Mouse (Mus musculus) kidney, postnatal 0 days (tissue): Measurements from ENCODE around the gene Sdk1. TPM values are rescaled to one million over a fixed set of nuclear protein-coding genes. Genes with fewer than 3 reads are reported as not detected.

Experiments
- ATAC-seq: fragments of 200-750 bp; cut with Nextera tagmentation; replicated peaks from 2 replicates; pipeline ENCODE4 v1.8.0; 2017; ENCODE audit warnings: low read depth, moderate number of reproducible peaks, moderate TSS enrichment, moderate library complexity; ENCODE audit not compliant: low FRiP score
- DNase-seq: peaks from one replicate; pipeline ENCODE4 v3.0.0-alpha.2; 2016; ENCODE audit warnings: low spot score
- H3K27ac ChIP-seq: fragments of 300-500 bp; sonication (generic); 2 replicates; pipeline ENCODE4 v1.5.1; 2014; ENCODE audit warnings: mild to moderate bottlenecking
- H3K27me3 ChIP-seq: fragments of 300-500 bp; sonication (generic); 2 replicates; pipeline ENCODE4 v1.6.1; 2014; ENCODE audit warnings: low read length, mixed read lengths; ENCODE audit not compliant: insufficient read depth
- H3K36me3 ChIP-seq: fragments of 300-500 bp; sonication (generic); 2 replicates; pipeline ENCODE4 v1.6.1; 2014; ENCODE audit warnings: low read length, mixed read lengths; ENCODE audit not compliant: insufficient read depth
- H3K4me1 ChIP-seq: fragments of 300-500 bp; sonication (generic); replicated peaks from 2 replicates; pipeline ENCODE4 v1.6.1; 2014; ENCODE audit warnings: antibody characterized with exemption, low read length, mixed read lengths; ENCODE audit not compliant: insufficient read depth
- H3K4me2 ChIP-seq: fragments of 300-500 bp; sonication (generic); 2 replicates; pipeline ENCODE4 v1.6.1; 2014; ENCODE audit warnings: mild to moderate bottlenecking, low read length, moderate library complexity, mixed read lengths
- H3K4me3 ChIP-seq: fragments of 300-500 bp; sonication (generic); replicated peaks from 2 replicates; pipeline ENCODE4 v1.5.1; 2014; ENCODE audit warnings: low read depth, low read length
- H3K9ac ChIP-seq: fragments of 300-500 bp; sonication (generic); 2 replicates; pipeline ENCODE4 v1.6.1; 2014; ENCODE audit warnings: low read depth, low read length
- H3K9me3 ChIP-seq: fragments of 300-500 bp; sonication (generic); replicated peaks from 2 replicates; pipeline ENCODE4 v1.6.1; 2016; ENCODE audit warnings: low read length, inconsistent platforms, mixed read lengths
- CTCF ChIP-seq: IDR thresholded peaks from 2 replicates; pipeline ENCODE4 v1.5.1; 2016; ENCODE audit warnings: antibody characterized with exemption, low read depth, mild to moderate bottlenecking, moderate library complexity
- WGBS: fragments of 180-500 bp; shearing (Covaris S2); extraction: QIAGEN DNeasy Blood & Tissue Kit; methylation state at CpG from one replicate; pipeline ENCODE4 v1.1.7; 2014; 5-methylcytosine and 5-hydroxymethylcytosine counted together
- polyA plus RNA-seq: library from polyadenylated mRNA; unstranded; fragments of >200 nt; fragmentation: Nextera tagmentation; extraction: Ambion mirVana; gene quantifications from 2 replicates; pipeline ENCODE4 v1.2.1, GENCODE M21; 2015

Sdk1 gene
- polyA plus RNA-seq, 1 experiment from 2014 or later, result 2.1 TPM

DNA sequence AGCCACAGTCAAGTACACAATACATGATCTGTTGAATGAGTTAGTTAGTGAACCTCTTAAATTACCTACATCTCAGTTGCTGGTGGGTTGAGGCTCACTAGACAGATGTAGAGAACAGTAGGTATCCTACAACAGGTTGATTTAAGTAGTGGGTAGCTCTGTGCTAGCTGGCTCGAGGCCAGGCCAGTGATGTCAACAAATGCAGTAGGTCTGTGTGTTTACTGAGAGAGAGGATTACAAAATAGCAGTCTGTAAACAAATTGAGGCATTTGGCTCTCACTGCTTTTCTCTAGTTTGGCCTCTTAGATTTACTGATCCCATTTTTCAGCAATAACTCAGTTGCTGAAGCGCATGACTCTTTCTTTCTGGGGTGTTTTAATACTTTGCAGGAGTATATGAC is 70.5 kb downstream of the Sdk1 start:
- Histone ChIP-seq H3K9me3 (no peaks in the 10 kb centered on the region), H3K4me3 (no peak overlapping the region), H3K27me3 (no peaks in the 10 kb centered on the region), H3K4me1 (no peaks in the 10 kb centered on the region), H3K4me2 (no peak overlapping the region), H3K27ac (no peak overlapping the region), H3K9ac (no peak overlapping the region), H3K36me3 (no peaks in the 10 kb centered on the region)
- WGBS, result 69% methylated on average over 2 of the region's 2 CpGs
- no peak for TF ChIP-seq CTCF
- DNase-seq (no peak), ATAC-seq (no peak)

DNA sequence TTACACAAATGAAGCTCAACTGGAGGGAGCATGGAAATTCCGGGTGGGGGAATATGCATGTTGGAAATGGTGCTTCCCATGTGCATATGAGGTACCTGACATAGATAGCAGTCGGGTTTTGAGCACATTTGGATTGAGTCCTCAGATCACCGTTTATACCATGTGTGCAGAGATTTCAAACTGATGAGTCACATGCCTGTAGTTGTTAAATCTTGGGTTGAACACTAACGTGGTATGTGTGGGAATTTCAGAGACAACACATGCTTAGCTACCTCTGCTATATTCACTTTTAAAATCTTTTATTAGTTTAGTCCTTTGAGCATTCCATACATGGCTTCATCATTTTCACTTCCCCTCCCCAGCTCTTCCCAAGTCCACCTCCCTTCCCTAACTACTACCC is 71.0 kb downstream of the Sdk1 start:
- Histone ChIP-seq H3K27me3 (no peaks in the 10 kb centered on the region), H3K9me3 (no peaks in the 10 kb centered on the region), H3K27ac (no peak overlapping the region), H3K36me3 (no peaks in the 10 kb centered on the region), H3K4me1 (no peaks in the 10 kb centered on the region), H3K4me2 (no peak overlapping the region), H3K9ac (no peak overlapping the region), H3K4me3 (no peak overlapping the region)
- DNase-seq, result no peak
- WGBS, result 88% methylated on average over 4 of the region's 4 CpGs
- no peak for ATAC-seq
- TF ChIP-seq CTCF, result no peak

DNA sequence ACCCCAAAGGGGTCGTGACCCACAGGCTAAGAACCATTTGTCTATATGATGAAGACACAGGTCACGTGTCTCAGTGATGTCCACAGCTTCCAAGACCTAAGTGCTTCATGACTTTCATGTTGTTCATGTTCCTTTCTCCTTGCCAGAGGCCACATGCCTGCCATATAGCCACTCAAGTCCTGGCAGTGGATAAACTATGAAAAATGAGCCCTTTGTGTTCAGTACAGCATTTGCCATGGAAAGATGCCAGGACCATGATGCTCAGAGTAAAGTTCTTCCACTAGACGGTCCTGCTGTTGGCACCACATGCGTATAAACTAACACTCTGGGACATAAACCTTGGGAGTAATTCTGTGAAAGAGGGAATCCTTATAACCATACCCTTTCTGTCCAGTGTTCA is 75.8 kb downstream of the Sdk1 start:
- no peak for TF ChIP-seq CTCF
- no peak overlapping the region for H3K4me2 ChIP-seq
- no peaks in the 10 kb centered on the region for H3K27me3 ChIP-seq
- no peaks in the 10 kb centered on the region for H3K9me3 ChIP-seq
- ATAC-seq (no peak), DNase-seq (no peak)
- H3K27ac ChIP-seq, result no peak overlapping the region
- no peak overlapping the region for H3K4me3 ChIP-seq
- H3K9ac ChIP-seq, result no peak overlapping the region
- no peaks in the 10 kb centered on the region for H3K36me3 ChIP-seq
- no peaks in the 10 kb centered on the region for H3K4me1 ChIP-seq
- 73% methylated on average over 4 of the region's 4 CpGs for WGBS

DNA sequence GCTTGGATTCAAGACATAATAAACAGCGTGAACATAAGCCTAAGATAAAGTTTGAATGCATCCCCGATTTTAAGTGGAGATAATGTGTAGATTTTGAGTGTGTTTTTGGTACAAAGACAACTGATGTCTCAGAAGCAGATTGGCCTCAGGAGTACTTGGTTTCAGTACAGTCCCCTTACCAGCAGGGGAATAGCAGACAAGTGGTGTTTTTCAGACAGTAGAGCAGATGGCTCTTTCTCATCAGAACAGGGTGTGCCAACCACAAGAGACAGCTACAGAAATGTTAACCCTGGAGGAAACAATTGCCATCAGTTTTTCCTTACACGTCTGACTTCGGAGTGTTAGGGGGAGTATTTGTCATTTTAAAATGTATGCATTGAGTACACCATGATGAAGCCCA is 83.6 kb downstream of the Sdk1 start:
- ATAC-seq (no peak), DNase-seq (no peak)
- H3K36me3 ChIP-seq, result no peaks in the 10 kb centered on the region
- no peak overlapping the region for H3K4me2 ChIP-seq
- H3K4me3 ChIP-seq, result no peak overlapping the region
- 85% methylated on average over 4 of the region's 4 CpGs for WGBS
- H3K9ac ChIP-seq, result no peak overlapping the region
- TF ChIP-seq CTCF, result no peak
- H3K27ac ChIP-seq, result no peak overlapping the region
- no peaks in the 10 kb centered on the region for H3K4me1 ChIP-seq
- H3K27me3 ChIP-seq, result no peaks in the 10 kb centered on the region
- H3K9me3 ChIP-seq, result no peaks in the 10 kb centered on the region

DNA sequence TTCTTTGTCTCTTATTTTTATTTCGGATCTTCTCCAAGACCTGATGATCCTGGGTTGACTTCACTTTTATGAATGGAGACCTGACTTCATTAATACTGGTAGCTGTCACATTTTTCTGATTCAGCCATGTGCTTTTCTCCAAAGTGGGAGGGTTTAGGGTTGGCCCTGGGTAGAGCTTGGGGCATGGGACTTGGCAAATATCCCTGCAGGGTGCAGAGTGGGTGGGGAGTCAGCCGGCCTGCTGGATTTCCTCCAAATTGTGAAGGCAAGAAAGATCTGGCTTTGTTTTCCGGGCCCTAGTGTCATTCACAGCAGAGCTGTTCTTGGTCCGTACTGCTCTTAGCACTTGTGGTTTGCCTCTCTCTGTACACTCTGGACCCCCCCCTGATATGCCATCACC is 103.1 kb downstream of the Sdk1 start:
- H3K4me2 ChIP-seq, result no peak overlapping the region
- no peaks in the 10 kb centered on the region for H3K4me1 ChIP-seq
- no peak for ATAC-seq
- WGBS, result 61% methylated on average over 4 of the region's 4 CpGs
- no peak for DNase-seq
- H3K9ac ChIP-seq, result no peak overlapping the region
- no peak for TF ChIP-seq CTCF
- H3K27me3 ChIP-seq, result no peaks in the 10 kb centered on the region
- H3K27ac ChIP-seq, result no peak overlapping the region
- no peaks in the 10 kb centered on the region for H3K9me3 ChIP-seq
- no peak overlapping the region for H3K4me3 ChIP-seq
- H3K36me3 ChIP-seq, result no peaks in the 10 kb centered on the region

DNA sequence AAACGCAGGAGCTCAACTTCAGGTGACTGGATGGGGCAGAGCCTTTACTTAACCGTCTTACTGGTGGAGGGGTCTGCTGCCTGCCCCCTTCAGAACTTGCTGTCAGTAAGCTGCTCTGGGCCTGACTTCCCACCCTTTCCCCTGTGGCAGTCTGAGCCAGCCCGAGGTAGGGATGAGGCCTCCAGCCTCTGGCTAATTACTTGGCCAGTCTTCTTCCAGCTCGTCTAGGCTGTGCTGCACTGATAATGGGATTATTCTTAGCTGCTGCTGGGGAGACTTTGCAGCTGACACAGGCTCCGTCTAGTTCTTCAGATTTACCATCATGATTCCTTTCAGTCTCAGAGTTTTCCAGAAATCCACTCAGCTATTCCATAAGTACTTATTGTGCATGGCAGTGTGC is 104.2 kb downstream of the Sdk1 start:
- Histone ChIP-seq H3K36me3 (no peaks in the 10 kb centered on the region), H3K4me1 (no peaks in the 10 kb centered on the region), H3K4me2 (no peak overlapping the region), H3K4me3 (no peak overlapping the region), H3K9me3 (no peaks in the 10 kb centered on the region), H3K9ac (no peak overlapping the region), H3K27me3 (no peaks in the 10 kb centered on the region), H3K27ac (no peak overlapping the region)
- TF ChIP-seq CTCF, result no peak
- 79% methylated on average over 5 of the region's 5 CpGs for WGBS
- DNase-seq (no peak), ATAC-seq (no peak)

DNA sequence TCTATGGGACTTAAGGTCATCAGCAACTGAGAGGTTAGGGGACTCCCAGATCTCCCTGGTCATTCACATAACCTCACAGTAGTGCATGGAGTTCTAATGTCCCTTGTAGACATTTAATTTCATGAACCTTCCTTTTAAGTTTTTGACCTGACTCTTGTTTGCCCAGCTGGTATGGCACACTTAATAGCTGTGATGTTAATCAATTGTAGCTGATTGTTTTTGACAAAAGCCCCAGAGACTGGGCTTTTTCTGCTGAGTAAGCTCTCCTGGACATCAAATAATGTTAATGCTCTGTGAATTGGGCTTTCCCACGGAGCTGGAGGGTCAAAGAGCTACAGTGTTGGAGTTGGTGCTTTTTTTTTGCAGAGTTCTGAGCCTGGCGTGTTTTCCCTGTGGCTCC is 121.4 kb downstream of the Sdk1 start:
- Histone ChIP-seq H3K27me3 (no peaks in the 10 kb centered on the region), H3K4me3 (no peak overlapping the region), H3K4me1 (no peaks in the 10 kb centered on the region), H3K4me2 (no peak overlapping the region), H3K36me3 (no peaks in the 10 kb centered on the region), H3K9ac (no peak overlapping the region), H3K27ac (no peak overlapping the region), H3K9me3 (no peaks in the 10 kb centered on the region)
- no peak for DNase-seq
- no peak for ATAC-seq
- TF ChIP-seq CTCF, result no peak
- 40% methylated on average over 2 of the region's 2 CpGs for WGBS
